Mouse (Mus musculus): ENCODE measurements around the gene Tbc1d10b.
A peak's percentile ranks its signal among the peaks of the same experiment; 100 is the strongest.

The Tbc1d10b gene

GRCm38 (mm10) chr7:127207374-127208294, 634 bp downstream of the Tbc1d10b start:
- DNase-seq (ENCODE audit: low read depth, low spot score), result no peak

GRCm38 (mm10) chr7:127206606-127207005, 1.7 kb downstream of the Tbc1d10b start:
- no peak for DNase-seq (ENCODE audit: low read depth, low spot score)

GRCm38 (mm10) chr7:127196484-127196883, 11.8 kb downstream of the Tbc1d10b start:
- DNase-seq (ENCODE audit: low read depth, low spot score), result no peak

- peak; percentile 99 for DNase-seq (ENCODE audit: low read depth, low spot score)
Measured at GRCm38 (mm10) chr7:127195544-127196295, 12.5 kb downstream of the Tbc1d10b start, which contains the start of gene Cd2bp2. TSS of gene Cd2bp2 (minus strand) at chr7:127196050.

- peak; percentile 79 for DNase-seq (ENCODE audit: low read depth, low spot score)
Measured at GRCm38 (mm10) chr7:127194633-127195029, 13.6 kb downstream of the Tbc1d10b start.

GRCm38 (mm10) chr7:127194011-127194632, 14.1 kb downstream of the Tbc1d10b start:
- DNase-seq (ENCODE audit: low read depth, low spot score), result no peak

- DNase-seq (ENCODE audit: low read depth, low spot score), result no peak
Measured at GRCm38 (mm10) chr7:127192989-127193388, 15.3 kb downstream of the Tbc1d10b start.

GRCm38 (mm10) chr7:127190672-127191071, 17.6 kb downstream of the Tbc1d10b start:
- no peak for DNase-seq (ENCODE audit: low read depth, low spot score)

- DNase-seq (ENCODE audit: low read depth, low spot score), result no peak
Measured at GRCm38 (mm10) chr7:127188305-127189276, 19.7 kb downstream of the Tbc1d10b start.

- peak; percentile 85 for DNase-seq (ENCODE audit: low read depth, low spot score)
Measured at GRCm38 (mm10) chr7:127187351-127187750, 20.9 kb downstream of the Tbc1d10b start.

GRCm38 (mm10) chr7:127185601-127186000, 22.7 kb downstream of the Tbc1d10b start:
- peak; percentile 82 for DNase-seq (ENCODE audit: low read depth, low spot score)

- no peak for DNase-seq (ENCODE audit: low read depth, low spot score)
Measured at GRCm38 (mm10) chr7:127184720-127185119, 23.5 kb downstream of the Tbc1d10b start.

- DNase-seq (ENCODE audit: low read depth, low spot score), result peak; percentile 80
Measured at GRCm38 (mm10) chr7:127183828-127184227, 24.4 kb downstream of the Tbc1d10b start.

GRCm38 (mm10) chr7:127183345-127183744, 24.9 kb downstream of the Tbc1d10b start:
- DNase-seq (ENCODE audit: low read depth, low spot score), result no peak

GRCm38 (mm10) chr7:127181724-127182123, 26.5 kb downstream of the Tbc1d10b start:
- DNase-seq (ENCODE audit: low read depth, low spot score), result peak; percentile 71

- no peak for DNase-seq (ENCODE audit: low read depth, low spot score)
Measured at GRCm38 (mm10) chr7:127180783-127181182, 27.5 kb downstream of the Tbc1d10b start.

- DNase-seq (ENCODE audit: low read depth, low spot score), result no peak
Measured at GRCm38 (mm10) chr7:127176937-127177336, 31.3 kb downstream of the Tbc1d10b start.

GRCm38 (mm10) chr7:127166501-127166900, 41.8 kb downstream of the Tbc1d10b start:
- DNase-seq (ENCODE audit: low read depth, low spot score), result no peak

GRCm38 (mm10) chr7:127165607-127166493, 42.4 kb downstream of the Tbc1d10b start:
- DNase-seq (ENCODE audit: low read depth, low spot score), result no peak

- DNase-seq (ENCODE audit: low read depth, low spot score), result no peak
Measured at GRCm38 (mm10) chr7:127164002-127164401, 44.3 kb downstream of the Tbc1d10b start.
